Mouse (Mus musculus) stomach, postnatal 0 days (tissue): Measurements from ENCODE around the gene Supt3. TPM values are rescaled to one million over a fixed set of nuclear protein-coding genes. Genes with fewer than 3 reads are reported as not detected.

ENCODE experiments used
- ATAC-seq: fragments of 200-750 bp; cut with Nextera tagmentation; 2 replicates; pipeline ENCODE4 v1.8.0; 2017; ENCODE audit not compliant: low FRiP score, low TSS enrichment
- DNase-seq: peaks from one replicate; pipeline ENCODE4 v3.0.0-alpha.2; 2016; ENCODE audit warnings: low spot score
- H3K27ac ChIP-seq: fragments of 300-500 bp; sonication (generic); replicated peaks from 2 replicates; pipeline ENCODE4 v1.5.1; 2014; ENCODE audit warnings: mild to moderate bottlenecking, control low read depth
- H3K27me3 ChIP-seq: fragments of 300-500 bp; sonication (generic); 2 replicates; pipeline ENCODE4 v1.6.1; 2014; ENCODE audit warnings: low read length; ENCODE audit not compliant: control insufficient read depth, insufficient read depth
- H3K36me3 ChIP-seq: fragments of 300-500 bp; sonication (generic); 2 replicates; pipeline ENCODE4 v1.6.1; 2014; ENCODE audit warnings: low read length, mixed read lengths; ENCODE audit not compliant: control insufficient read depth, insufficient read depth
- H3K4me1 ChIP-seq: fragments of 300-500 bp; sonication (generic); replicated peaks from 2 replicates; pipeline ENCODE4 v1.6.1; 2014; ENCODE audit warnings: antibody characterized with exemption; ENCODE audit not compliant: control insufficient read depth, insufficient read depth
- H3K4me2 ChIP-seq: fragments of 300-500 bp; sonication (generic); replicated peaks from 2 replicates; pipeline ENCODE4 v1.6.1; 2014; ENCODE audit warnings: low read depth, mild to moderate bottlenecking, control low read depth, moderate library complexity
- H3K4me3 ChIP-seq: fragments of 300-500 bp; sonication (generic); 2 replicates; pipeline ENCODE4 v1.5.1; 2014; ENCODE audit warnings: low read depth, low read length, control low read depth
- H3K9ac ChIP-seq: fragments of 300-500 bp; sonication (generic); 2 replicates; pipeline ENCODE4 v1.6.1; 2014; ENCODE audit warnings: mild to moderate bottlenecking, low read length, control low read depth, mixed read lengths
- H3K9me3 ChIP-seq: fragments of 300-500 bp; sonication (generic); 2 replicates; pipeline ENCODE4 v1.6.1; 2016; ENCODE audit warnings: low read length; ENCODE audit not compliant: control insufficient read depth
- CTCF ChIP-seq: IDR thresholded peaks from 2 replicates; pipeline ENCODE4 v1.5.1; 2016; ENCODE audit warnings: antibody characterized with exemption, low read depth, mild to moderate bottlenecking, moderate library complexity
- EP300 ChIP-seq: optimal IDR thresholded peaks from 2 replicates; pipeline ENCODE3; 2016; ENCODE audit warnings: antibody characterized with exemption
- WGBS: fragments of 180-500 bp; shearing (Covaris S2); extraction: QIAGEN DNeasy Blood & Tissue Kit; methylation state at CpG from one replicate; pipeline ENCODE4 v1.1.7; 2014; 5-methylcytosine and 5-hydroxymethylcytosine counted together
- polyA plus RNA-seq: library from polyadenylated mRNA; unstranded; fragments of >200 nt; fragmentation: Nextera tagmentation; extraction: Ambion mirVana; gene quantifications from 2 replicates; pipeline ENCODE4 v1.2.1, GENCODE M21; 2015

Supt3 gene
- polyA plus RNA-seq, 1 experiment from 2014 or later = 8.9 TPM

GRCm38 (mm10) chr17:45153721-45154120 lies 376.8 kb downstream of the Supt3 start:
- TF ChIP-seq CTCF (no peak), EP300 (no peak)
- H3K27ac ChIP-seq = no peak overlapping the region
- ATAC-seq (no peak), DNase-seq (no peak)
- H3K27me3 ChIP-seq = no peaks in the 10 kb centered on the region
- no peaks in the 10 kb centered on the region for H3K9me3 ChIP-seq
- H3K36me3 ChIP-seq = no peaks in the 10 kb centered on the region
- no peak overlapping the region for H3K4me2 ChIP-seq
- H3K4me1 ChIP-seq = no peaks in the 10 kb centered on the region
- 18% methylated on average over 6 of the region's 6 CpGs for WGBS
- no peak overlapping the region for H3K9ac ChIP-seq
- no peak overlapping the region for H3K4me3 ChIP-seq

- H3K27me3 ChIP-seq = no peaks in the 10 kb centered on the region
- no peak overlapping the region for H3K4me3 ChIP-seq
- ATAC-seq (no peak), DNase-seq (no peak)
- TF ChIP-seq EP300 = no peak
- TF ChIP-seq CTCF = no peak
- WGBS = 68% methylated on average over 16 of the region's 16 CpGs
- H3K9me3 ChIP-seq = no peaks in the 10 kb centered on the region
- no peaks in the 10 kb centered on the region for H3K4me1 ChIP-seq
- no peaks in the 10 kb centered on the region for H3K36me3 ChIP-seq
- H3K27ac ChIP-seq = no peak overlapping the region
- no peak overlapping the region for H3K9ac ChIP-seq
- no peak overlapping the region for H3K4me2 ChIP-seq
Measured at GRCm38 (mm10) chr17:45158171-45158691, 381.3 kb downstream of the Supt3 start.

- Histone ChIP-seq H3K4me3 (no peak overlapping the region), H3K9me3 (no peaks in the 10 kb centered on the region), H3K36me3 (no peaks in the 10 kb centered on the region), H3K27ac (no peak overlapping the region), H3K4me1 (no peaks in the 10 kb centered on the region), H3K9ac (no peak overlapping the region), H3K27me3 (no peaks in the 10 kb centered on the region), H3K4me2 (no peak overlapping the region)
- TF ChIP-seq EP300 = no peak
- peak; percentile 34 for TF ChIP-seq CTCF
- 84% methylated on average over 6 of the region's 6 CpGs for WGBS
- DNase-seq = no peak
- no peak for ATAC-seq
Measured at GRCm38 (mm10) chr17:45160651-45161050, 383.7 kb downstream of the Supt3 start.

- TF ChIP-seq CTCF = no peak
- TF ChIP-seq EP300 = no peak
- Histone ChIP-seq H3K27me3 (no peaks in the 10 kb centered on the region), H3K4me3 (no peak overlapping the region), H3K27ac (no peak overlapping the region), H3K9me3 (no peaks in the 10 kb centered on the region), H3K36me3 (no peaks in the 10 kb centered on the region), H3K9ac (no peak overlapping the region), H3K4me1 (no peaks in the 10 kb centered on the region), H3K4me2 (no peak overlapping the region)
- no peak for DNase-seq
- ATAC-seq = 0 out of 2 replicates have a peak, but pooled peaks have one; percentile 42
- 21% methylated on average over 4 of the region's 4 CpGs for WGBS
Measured at GRCm38 (mm10) chr17:45165741-45166140, 388.8 kb downstream of the Supt3 start.

Other genes starting within 250 kb of the Supt3 start
- 0.53 and 0.80 TPM in 2 replicates for gene Runx2, start 37.6 kb downstream of the Supt3 start, polyA plus RNA-seq